Mouse (Mus musculus): ENCODE measurements around the gene Itga10. TPM values are rescaled to one million over a fixed set of nuclear protein-coding genes. Genes with fewer than 3 reads are reported as not detected.
A peak's percentile ranks its signal among the peaks of the same experiment; 100 is the strongest.
"Not testable (repeated sequence)": the region's sequence is repeated elsewhere in the genome, so short reads cannot be mapped to it uniquely, and the experiment has no call there.

Gene Itga10
- polyA plus RNA-seq, 1 experiment from 2014 or later: 0.49 TPM

DNA sequence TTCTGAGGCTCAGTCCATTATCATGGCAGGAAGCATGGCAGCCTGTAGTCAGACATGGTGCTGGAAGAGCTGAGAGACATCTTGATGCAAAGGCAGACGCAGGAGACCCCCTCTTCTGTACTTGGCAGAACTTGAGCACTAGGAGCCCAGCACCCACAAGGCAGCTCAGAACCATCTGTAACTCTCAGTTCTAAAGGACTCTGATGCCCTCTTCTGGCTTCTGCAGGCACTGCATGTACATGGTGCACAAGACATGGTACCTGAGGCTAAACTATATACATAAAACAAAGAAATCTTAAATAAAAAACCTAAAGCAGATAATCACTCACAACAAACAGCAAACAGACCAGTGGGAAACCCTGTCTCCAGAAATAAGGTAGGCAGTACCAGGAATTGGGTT lies 6.2 kb upstream of the Itga10 start:
- peaks cover 18% of the 10 kb centered on the region for H3K36me3 ChIP-seq
- H3K9ac ChIP-seq: no peak overlapping the region
- no peaks in the 10 kb centered on the region for H3K9me3 ChIP-seq
- ATAC-seq: no peak
- peaks cover 15% of the 10 kb centered on the region for H3K4me1 ChIP-seq (replicated peaks)
- no peak overlapping the region for H3K4me2 ChIP-seq (replicated peaks)
- 92% methylated on average over 1 of the region's 1 CpGs for WGBS
- H3K27ac ChIP-seq: no peak overlapping the region
- H3K27me3 ChIP-seq (replicated peaks): no peaks in the 10 kb centered on the region
- no peak overlapping the region for H3K4me3 ChIP-seq (replicated peaks)

DNA sequence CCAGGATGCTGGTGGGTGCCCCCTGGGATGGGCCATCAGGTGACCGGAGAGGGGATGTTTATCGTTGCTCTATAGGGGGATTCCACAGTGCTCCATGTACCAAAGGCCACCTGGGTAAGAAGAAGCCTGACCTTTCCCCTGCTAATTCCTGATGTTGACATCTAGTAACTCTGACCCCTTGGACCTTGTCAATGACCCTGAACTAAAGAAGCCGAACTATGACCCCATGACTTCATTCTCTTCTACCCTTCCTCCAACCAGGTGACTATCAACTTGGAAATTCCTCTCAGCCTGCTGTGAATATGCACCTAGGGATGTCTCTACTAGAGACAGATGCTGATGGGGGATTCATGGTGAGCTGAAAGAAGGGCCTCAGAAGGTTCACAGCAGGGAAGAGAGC lies 2.0 kb downstream of the Itga10 start:
- Histone ChIP-seq H3K4me2 (replicated peaks) (no peak overlapping the region), H3K27ac (no peak overlapping the region), H3K4me1 (replicated peaks) (no peaks in the 10 kb centered on the region), H3K36me3 (peaks cover 13% of the 10 kb centered on the region), H3K27me3 (replicated peaks) (no peaks in the 10 kb centered on the region), H3K9ac (no peak overlapping the region), H3K9me3 (no peaks in the 10 kb centered on the region), H3K4me3 (replicated peaks) (no peak overlapping the region)
- ATAC-seq: no peak
- WGBS: 81% methylated on average over 3 of the region's 3 CpGs

DNA sequence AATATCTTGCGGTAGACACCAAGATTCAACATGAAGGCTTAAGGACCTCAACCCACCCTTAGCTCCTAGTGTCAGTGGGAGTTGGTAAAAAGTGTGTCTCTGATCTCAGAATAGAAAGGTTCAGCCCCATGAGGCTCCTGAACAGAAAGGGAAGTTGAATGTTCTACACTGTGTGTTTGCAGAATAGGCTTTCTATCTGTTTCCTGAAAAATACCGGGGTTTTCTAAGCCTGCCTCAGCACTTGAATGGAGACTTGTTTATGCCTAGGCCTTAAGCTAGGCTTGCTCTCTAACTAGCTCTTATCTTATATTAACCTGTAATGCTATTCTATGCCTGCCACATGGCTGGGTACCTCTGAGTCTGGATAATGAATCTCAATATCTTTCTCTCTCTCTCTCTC lies 15.5 kb downstream of the Itga10 start:
- Histone ChIP-seq H3K4me2 (replicated peaks) (no peak overlapping the region), H3K4me3 (replicated peaks) (no peak overlapping the region), H3K27me3 (replicated peaks) (no peaks in the 10 kb centered on the region), H3K27ac (no peak overlapping the region), H3K9me3 (no peaks in the 10 kb centered on the region), H3K36me3 (no peaks in the 10 kb centered on the region), H3K4me1 (replicated peaks) (0 out of 2 replicates have a peak, but pooled peaks cover 8% of the 10 kb centered on the region), H3K9ac (no peak overlapping the region)
- no peak for ATAC-seq
- 83% methylated on average over 2 of the region's 2 CpGs for WGBS

DNA sequence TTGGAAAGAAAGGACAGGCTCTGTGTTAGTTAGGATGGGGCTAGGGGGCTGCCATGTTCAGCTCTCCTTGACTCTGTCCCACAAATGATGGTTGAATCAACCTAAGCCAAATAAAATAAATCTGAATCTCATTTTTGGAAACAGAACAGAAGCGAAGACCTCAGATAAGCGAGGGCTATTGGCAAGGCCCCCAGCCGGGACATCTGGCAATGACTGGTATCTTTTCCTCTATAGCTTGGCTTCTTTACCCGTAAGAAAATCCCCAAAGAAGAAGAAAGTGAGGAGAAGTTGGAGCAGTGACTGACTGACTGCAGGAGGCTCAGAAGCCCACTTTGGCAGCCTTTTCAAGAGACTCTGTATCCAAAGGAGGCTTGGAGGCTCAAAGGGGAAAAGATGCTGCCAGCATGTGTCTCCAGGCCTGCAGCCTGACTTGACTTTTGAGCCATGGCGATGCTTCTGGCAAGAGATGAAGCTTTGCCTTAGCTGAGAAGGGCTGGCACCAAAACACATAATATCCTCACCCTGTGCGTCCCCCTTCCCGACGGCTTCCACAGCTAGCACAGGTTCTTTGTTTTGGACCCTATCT lies 17.4 kb downstream of the Itga10 start:
- WGBS: 49% methylated on average over 8 of the region's 8 CpGs
- ATAC-seq: no peak
- Histone ChIP-seq H3K9ac (no peak overlapping the region), H3K36me3 (no peaks in the 10 kb centered on the region), H3K4me2 (replicated peaks) (peak overlapping the region; percentile 69; the same call in 1 of the 2 replicates), H3K9me3 (no peaks in the 10 kb centered on the region), H3K27me3 (replicated peaks) (no peaks in the 10 kb centered on the region), H3K4me1 (replicated peaks) (0 out of 2 replicates have a peak, but pooled peaks cover 8% of the 10 kb centered on the region), H3K27ac (no peak overlapping the region), H3K4me3 (replicated peaks) (no peak overlapping the region)

DNA sequence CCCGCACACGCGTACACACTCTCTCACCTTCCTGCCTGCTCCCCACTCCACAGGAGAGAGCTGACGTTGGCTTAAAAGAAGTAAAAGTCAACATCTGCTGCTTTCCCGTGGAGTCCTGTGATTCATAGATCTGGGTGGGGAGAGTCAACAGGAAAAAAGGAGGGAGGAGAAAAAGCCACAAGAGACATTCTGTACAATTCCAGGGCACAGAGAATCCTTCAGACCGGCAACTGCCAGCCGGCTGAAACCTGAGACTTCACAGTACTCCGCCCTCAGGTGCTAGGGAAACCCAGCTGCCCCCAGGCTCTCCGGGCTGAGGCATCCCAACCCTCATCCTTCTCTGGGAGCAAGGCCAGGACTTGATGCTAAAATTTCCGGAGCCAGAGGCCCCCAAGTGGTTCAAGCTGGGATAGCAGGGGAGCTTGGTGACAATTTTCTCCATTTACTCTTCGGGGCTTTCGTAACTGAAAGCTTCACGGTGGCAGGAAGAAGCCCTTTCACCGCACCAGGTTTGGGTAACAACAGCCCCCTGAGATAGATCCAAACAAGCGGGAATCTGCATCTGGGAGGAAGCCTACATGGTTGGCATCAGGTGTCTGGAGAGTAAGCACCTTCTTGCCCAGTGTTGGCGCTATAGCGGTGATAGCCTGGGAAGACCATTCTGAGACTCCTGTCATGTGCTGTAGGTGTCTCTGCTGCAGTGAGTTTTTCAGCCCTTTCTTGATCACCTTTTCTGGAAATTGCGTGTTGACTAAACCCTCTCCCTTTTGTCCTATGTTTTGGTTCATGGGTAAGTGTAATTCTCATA lies 18.3 kb downstream of the Itga10 start:
- Histone ChIP-seq H3K27ac (0 out of 2 replicates have a peak overlapping the region, but pooled peaks have one; percentile 14), H3K4me1 (replicated peaks) (0 out of 2 replicates have a peak, but pooled peaks cover 8% of the 10 kb centered on the region), H3K4me3 (replicated peaks) (peak overlapping the region; percentile 26), H3K36me3 (no peaks in the 10 kb centered on the region), H3K9me3 (no peaks in the 10 kb centered on the region), H3K4me2 (replicated peaks) (peak overlapping the region; percentile 69), H3K27me3 (replicated peaks) (no peaks in the 10 kb centered on the region), H3K9ac (peak overlapping the region; percentile 33; the same call in 1 of the 2 replicates)
- WGBS: 6% methylated on average over 17 of the region's 18 CpGs
- peak; percentile 88 for ATAC-seq

DNA sequence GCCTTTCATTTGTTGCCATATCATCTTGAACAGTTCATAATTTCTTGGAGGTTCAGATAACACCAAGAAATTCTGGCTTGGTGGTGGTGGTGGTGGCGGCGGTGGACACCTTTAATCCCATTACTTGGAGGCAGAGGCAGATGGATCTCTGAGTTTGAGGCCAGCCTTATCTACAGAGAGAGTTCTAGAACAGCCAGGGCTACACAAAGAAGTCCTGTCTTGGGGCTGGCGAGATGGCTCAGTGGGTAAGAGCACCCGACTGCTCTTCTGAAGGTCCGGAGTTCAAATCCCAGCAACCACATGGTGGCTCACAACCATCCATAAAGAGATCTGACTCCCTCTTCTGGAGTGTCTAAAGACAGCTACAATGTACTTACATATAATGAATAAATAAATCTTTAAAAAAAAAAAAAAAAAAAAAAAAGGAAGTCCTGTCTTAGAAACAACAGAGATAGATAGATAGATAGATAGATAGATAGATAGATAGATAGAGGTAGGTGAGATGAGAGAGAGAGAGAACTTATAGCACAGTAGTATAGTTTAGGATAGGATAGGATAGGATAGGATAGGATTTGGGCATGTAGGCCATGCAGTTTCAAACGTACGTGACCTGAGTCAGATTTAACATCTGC lies 20.5 kb downstream of the Itga10 start:
- H3K36me3 ChIP-seq; H3K27me3 ChIP-seq (replicated peaks); ATAC-seq; H3K9me3 ChIP-seq; H3K27ac ChIP-seq; H3K9ac ChIP-seq; H3K4me2 ChIP-seq (replicated peaks); H3K4me3 ChIP-seq (replicated peaks): not testable (repeated sequence)
- peaks cover 13% of the 10 kb centered on the region; the same call in 1 of the 2 replicates for H3K4me1 ChIP-seq (replicated peaks)
- whole genome bisulfite sequencing: 88% methylated on average over 7 of the region's 7 CpGs

DNA sequence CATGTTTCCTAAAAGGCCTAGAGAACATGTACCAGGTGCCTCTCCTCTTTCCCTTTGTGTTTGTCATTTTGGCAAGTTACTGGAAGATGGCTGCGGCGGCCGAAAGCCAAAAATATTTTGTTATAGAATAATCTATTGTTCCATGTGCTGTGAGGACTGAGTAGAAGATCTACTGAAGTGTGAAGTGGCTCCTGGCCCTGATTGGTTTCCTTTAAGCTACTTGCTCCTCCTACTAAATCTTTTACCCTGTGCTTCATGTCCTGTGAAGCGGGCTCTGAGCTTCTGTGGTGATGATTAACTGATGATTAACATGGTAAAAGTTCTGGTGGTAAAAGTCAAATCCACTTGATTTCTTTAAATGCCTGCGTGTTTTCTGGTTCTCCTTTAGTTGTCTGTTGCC lies 21.5 kb downstream of the Itga10 start:
- Histone ChIP-seq H3K4me3 (replicated peaks) (no peak overlapping the region), H3K4me1 (replicated peaks) (peaks cover 13% of the 10 kb centered on the region; the same call in 1 of the 2 replicates), H3K4me2 (replicated peaks) (no peak overlapping the region), H3K9ac (no peak overlapping the region), H3K27ac (no peak overlapping the region), H3K36me3 (no peaks in the 10 kb centered on the region), H3K9me3 (no peaks in the 10 kb centered on the region), H3K27me3 (replicated peaks) (no peaks in the 10 kb centered on the region)
- no peak for ATAC-seq
- WGBS: 86% methylated on average over 5 of the region's 5 CpGs

DNA sequence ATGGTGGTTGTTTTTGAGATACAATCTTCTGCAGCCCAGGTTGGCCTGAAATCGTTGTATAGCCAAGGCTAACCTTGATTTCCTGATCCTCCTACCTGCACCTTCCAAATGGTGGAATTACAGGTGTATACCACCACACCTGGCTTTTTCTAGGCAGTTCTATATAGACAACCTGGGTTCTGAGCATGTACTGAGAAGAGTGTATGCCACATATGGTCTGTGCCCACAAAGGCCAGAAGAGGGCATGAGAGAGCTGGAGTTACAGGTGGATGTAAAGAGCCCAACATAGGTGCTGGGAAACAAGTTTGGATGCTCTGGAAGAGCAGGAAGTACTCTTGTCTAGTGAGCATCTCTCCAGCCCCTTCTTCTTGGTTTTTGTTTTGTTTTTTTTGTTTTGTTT lies 21.9 kb downstream of the Itga10 start:
- Histone ChIP-seq H3K27ac (no peak overlapping the region), H3K9ac (no peak overlapping the region), H3K4me2 (replicated peaks) (no peak overlapping the region), H3K4me1 (replicated peaks) (peaks cover 13% of the 10 kb centered on the region; the same call in 1 of the 2 replicates), H3K36me3 (no peaks in the 10 kb centered on the region), H3K27me3 (replicated peaks) (no peaks in the 10 kb centered on the region), H3K9me3 (no peaks in the 10 kb centered on the region), H3K4me3 (replicated peaks) (no peak overlapping the region)
- ATAC-seq: no peak
- WGBS: 38% methylated on average over 1 of the region's 1 CpGs

DNA sequence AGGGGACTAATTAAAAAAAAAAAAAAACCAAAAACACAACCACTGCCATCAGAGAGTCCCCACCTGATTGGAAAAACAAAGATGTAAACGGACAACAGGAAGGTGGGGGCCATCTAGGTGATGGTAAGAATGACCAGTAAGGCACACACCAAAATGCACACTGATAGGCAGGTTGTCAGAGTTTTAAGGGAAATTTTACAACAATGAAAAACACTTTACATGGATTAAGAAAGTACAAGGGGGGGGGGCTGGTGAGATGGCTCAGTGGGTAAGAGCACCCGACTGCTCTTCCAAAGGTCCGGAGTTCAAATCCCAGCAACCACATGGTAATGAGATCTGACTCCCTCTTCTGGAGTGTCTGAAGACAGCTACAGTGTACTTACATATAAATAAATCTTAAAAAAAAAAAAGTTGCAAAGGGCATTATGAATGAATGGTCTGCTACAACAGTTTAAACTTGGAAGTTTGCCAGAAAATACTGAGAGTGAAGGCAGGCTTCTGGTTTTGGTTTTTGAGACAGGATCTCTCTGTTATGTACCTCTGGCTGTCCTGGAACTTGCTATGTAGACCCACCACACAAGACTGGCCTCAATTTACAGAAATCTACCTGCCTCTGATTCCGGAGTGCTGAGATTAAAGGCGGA lies 23.2 kb downstream of the Itga10 start:
- Histone ChIP-seq H3K4me1 (replicated peaks) (peaks cover 8% of the 10 kb centered on the region; the same call in 1 of the 2 replicates), H3K27me3 (replicated peaks) (no peaks in the 10 kb centered on the region), H3K36me3 (no peaks in the 10 kb centered on the region), H3K27ac (no peak overlapping the region), H3K9me3 (no peaks in the 10 kb centered on the region), H3K4me2 (replicated peaks) (no peak overlapping the region), H3K4me3 (replicated peaks) (no peak overlapping the region), H3K9ac (no peak overlapping the region)
- no peak for ATAC-seq
- WGBS: 88% methylated on average over 5 of the region's 5 CpGs

DNA sequence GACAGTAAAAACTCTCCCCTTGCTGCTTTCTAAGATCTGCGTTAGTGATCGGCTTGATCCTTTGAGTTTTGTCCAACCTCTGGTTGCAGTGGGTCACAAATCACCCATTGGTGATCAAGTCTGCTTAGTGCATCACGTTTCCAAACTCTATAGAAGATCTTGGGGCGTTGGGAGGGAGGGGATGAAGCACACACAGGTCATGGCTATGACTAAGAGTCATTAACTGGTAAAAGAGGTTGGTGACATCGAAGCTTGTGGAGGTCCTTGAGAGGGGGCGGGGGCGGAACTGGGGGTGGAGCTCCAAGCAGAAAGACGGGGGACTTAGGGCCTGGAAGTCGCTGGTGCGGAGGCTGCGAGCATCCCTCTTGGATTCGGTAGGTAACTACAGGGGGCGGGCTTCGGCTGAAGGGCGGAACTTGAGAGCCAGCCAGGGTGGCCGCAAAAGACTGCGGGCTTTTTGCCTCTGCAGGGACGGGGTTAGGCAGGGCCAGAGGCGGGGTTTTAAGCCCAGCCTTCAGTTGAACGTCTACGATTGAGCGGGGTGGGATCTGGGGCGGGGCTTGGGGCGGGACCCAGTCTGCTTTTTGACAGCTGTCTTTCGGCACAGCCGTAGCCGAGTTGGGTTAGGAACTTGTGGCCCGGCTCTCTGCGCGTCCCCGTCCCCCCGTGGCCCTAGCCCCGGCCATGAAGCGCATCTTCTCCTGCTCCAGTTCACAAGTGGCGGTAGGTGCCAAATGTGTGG lies 24.5 kb downstream of the Itga10 start, which contains the start of gene Ankrd35:
TSS of gene Ankrd35 (plus strand) at position 405 of the 742 bp plus-strand sequence.
- Histone ChIP-seq H3K4me3 (replicated peaks) (peak within 1 kb of the TSS; percentile 39), H3K27ac (no peak within 1 kb of the TSS), H3K4me1 (replicated peaks) (peaks cover 8% of the 10 kb centered on the region; the same call in 1 of the 2 replicates), H3K9ac (peak within 1 kb of the TSS; percentile 12), H3K9me3 (no peaks in the 10 kb centered on the region), H3K27me3 (replicated peaks) (no peaks in the 10 kb centered on the region), H3K4me2 (replicated peaks) (peak within 1 kb of the TSS; percentile 87), H3K36me3 (no peaks in the 10 kb centered on the region)
- 6% methylated on average over 35 of the region's 35 CpGs for WGBS
- peak; percentile 94 for ATAC-seq

DNA sequence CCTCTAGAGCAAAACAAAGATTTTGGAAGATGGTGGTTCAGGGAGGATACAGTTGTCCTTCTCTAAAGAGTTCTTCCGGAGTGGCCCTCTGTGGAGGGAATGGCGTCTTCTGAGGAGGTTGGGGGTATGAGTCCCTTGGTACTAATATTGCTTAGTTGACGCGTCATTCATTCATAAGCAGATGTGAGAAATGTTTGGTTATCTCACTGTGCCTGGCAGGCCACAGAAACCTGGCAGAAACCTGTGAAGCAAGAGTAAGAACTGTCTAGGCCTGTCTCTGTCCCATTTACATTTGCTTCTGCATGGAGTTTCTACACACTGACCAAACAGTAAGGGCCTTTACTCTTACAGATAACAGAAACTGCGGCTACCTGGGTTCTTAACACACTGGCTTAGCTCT lies 26.1 kb downstream of the Itga10 start:
- Histone ChIP-seq H3K4me3 (replicated peaks) (no peak overlapping the region), H3K9ac (no peak overlapping the region), H3K27me3 (replicated peaks) (no peaks in the 10 kb centered on the region), H3K27ac (no peak overlapping the region), H3K4me1 (replicated peaks) (peaks cover 12% of the 10 kb centered on the region; the same call in 1 of the 2 replicates), H3K9me3 (no peaks in the 10 kb centered on the region), H3K4me2 (replicated peaks) (no peak overlapping the region), H3K36me3 (no peaks in the 10 kb centered on the region)
- ATAC-seq: no peak
- 94% methylated on average over 5 of the region's 5 CpGs for WGBS
